Mouse (Mus musculus) lung, adult 2 months (tissue): ENCODE measurements at regions not wholly inside any gene's neighbourhood (a gene's known extent, or its start where the extent isn't known, plus 50 kb on each side); places are given as distances from the start of the nearest gene placed in this dataset.

Source experiments
- DNase-seq: peaks from one replicate; pipeline ENCODE4 v3.0.0; 2022
- H3K4me1 ChIP-seq: fragments of 200-500 bp; 2 replicates; pipeline ENCODE4 v1.6.1; 2011; ENCODE audit warnings: low read length; ENCODE audit not compliant: control insufficient read depth, insufficient read depth
- H3K4me3 ChIP-seq: fragments of 200-500 bp; replicated peaks from 2 replicates; pipeline ENCODE3; 2011; ENCODE audit warnings: low read depth, mild to moderate bottlenecking, control low read depth, low read length; ENCODE audit errors: extremely low read depth
- CTCF ChIP-seq: fragments of 200-500 bp; IDR thresholded peaks from 2 replicates; pipeline ENCODE4 v1.5.1; 2011; ENCODE audit warnings: mild to moderate bottlenecking, low read length, control low read depth; ENCODE audit not compliant: insufficient read depth
- POLR2A ChIP-seq: fragments of 200-500 bp; IDR thresholded peaks from 2 replicates; pipeline ENCODE4 v1.6.1; 2011; ENCODE audit warnings: low read depth, mild to moderate bottlenecking, control low read depth, low read length, borderline replicate concordance; ENCODE audit errors: extremely low read depth
- WGBS: fragments of 180-500 bp; shearing (Covaris S2); methylation state at CpG from one replicate; pipeline ENCODE4 v1.1.7; 2018; 5-methylcytosine and 5-hydroxymethylcytosine counted together

DNA sequence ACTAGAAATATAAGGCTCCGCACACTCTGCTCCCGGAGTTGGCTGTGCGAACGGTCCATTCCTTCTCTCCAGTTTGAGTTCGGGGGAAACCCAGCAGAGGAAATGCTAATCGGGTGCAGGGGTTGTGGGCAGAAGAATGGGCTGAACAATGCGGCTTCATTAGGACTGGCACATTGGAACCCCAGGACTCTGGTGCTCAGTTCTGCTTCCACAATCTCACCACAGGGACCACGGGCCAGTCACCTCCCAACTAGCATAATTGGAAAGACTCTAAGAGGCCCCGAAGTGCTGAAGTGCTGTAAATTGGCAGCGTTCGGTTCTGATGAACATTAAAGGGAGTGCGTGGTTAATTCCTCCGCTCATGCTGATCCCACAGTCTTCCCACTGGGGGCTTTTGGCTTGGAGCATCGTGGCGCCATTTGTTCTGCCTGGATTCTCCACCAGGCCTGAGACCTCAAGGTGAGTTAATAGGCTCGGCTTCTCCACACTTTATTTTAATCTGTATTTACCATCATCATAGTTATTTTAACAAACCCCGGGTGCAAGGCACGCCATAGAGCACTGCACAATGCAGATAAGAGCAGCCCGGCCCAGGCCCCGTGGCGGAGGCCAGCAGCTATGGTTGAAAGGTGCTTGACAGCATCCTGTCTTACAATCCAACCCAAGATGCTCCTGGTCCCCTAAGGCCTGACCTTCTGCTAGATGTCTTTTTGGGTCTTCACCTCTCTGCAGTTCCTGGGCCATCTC, 258.7 kb upstream of the Pard3b start:
- 87% methylated on average over 21 of the region's 21 CpGs for WGBS
- Histone ChIP-seq H3K4me1 (peaks cover 4% of the 10 kb centered on the region), H3K4me3 (no peak overlapping the region)
- TF ChIP-seq POLR2A (no peak), CTCF (no peak)
- no peak for DNase-seq

DNA sequence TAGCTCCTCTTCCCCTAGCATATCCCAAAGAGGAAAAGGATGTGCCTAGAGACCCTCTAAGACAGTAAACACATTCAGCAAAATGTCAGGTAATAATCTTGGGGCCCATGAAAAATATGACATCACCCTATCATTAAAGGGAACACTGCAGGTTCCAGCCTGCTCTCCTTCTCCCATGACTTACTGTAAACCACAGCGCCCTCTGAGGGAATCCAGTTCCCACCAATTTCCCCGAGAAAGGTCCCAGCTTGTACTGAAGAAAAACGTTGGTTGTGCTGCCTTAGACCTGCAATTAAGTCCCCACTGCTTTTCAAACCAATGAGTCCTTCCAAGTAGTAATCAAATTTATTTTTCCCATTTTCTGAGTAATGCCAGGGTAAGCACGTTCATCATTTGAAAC, 251.0 kb upstream of the Pard3b start:
- DNase-seq, result no peak
- WGBS, result 43% methylated on average over 4 of the region's 4 CpGs
- no peak for TF ChIP-seq CTCF
- no peak for TF ChIP-seq POLR2A
- no peaks in the 10 kb centered on the region for H3K4me1 ChIP-seq
- no peak overlapping the region for H3K4me3 ChIP-seq

DNA sequence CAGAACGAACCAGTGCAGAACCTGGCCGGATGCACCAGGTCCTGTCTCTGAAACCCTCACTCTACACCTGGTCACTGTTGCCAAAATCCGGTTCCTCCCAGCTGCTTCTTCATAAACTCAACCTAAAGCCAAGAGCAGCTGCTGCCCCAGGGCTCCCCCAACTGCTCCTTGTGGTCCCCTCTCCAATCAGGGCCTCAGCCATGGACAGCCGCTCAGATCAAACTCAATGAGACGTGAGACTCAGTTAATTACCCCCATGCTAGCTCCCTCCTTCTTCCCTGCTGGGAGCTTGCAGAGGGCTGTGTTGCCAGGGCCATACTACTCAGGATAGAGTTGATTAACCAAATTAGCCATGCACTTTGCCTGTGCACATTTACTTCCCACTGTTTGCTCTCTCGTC, 240.8 kb upstream of the Pard3b start:
- WGBS, result 64% methylated on average over 6 of the region's 6 CpGs
- no peaks in the 10 kb centered on the region for H3K4me1 ChIP-seq
- H3K4me3 ChIP-seq, result no peak overlapping the region
- no peak for DNase-seq
- no peak for TF ChIP-seq POLR2A
- no peak for TF ChIP-seq CTCF

DNA sequence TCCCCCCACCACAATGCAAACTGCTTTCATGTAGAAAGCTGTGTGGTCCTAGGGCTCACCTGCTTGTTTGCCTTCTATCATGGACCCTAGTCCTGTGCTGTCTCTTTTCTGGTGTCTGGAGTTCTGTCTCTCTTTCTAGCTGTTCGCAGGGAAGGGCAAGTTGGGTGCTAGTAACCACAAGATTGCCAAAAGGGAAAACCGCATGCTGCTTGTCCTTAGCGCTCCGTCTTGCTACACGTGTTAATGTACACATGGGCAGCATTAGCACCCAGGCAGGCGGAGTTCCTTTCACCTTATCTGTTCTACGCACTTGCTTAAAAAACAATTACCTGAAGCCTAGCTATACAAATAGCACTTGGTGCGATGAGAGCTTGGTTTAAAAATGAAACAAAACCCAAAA, 236.3 kb upstream of the Pard3b start:
- 24% methylated on average over 8 of the region's 8 CpGs for WGBS
- H3K4me1 ChIP-seq, result no peaks in the 10 kb centered on the region
- peak overlapping the region; percentile 24 for H3K4me3 ChIP-seq
- DNase-seq, result no peak
- TF ChIP-seq POLR2A (no peak), CTCF (no peak)

DNA sequence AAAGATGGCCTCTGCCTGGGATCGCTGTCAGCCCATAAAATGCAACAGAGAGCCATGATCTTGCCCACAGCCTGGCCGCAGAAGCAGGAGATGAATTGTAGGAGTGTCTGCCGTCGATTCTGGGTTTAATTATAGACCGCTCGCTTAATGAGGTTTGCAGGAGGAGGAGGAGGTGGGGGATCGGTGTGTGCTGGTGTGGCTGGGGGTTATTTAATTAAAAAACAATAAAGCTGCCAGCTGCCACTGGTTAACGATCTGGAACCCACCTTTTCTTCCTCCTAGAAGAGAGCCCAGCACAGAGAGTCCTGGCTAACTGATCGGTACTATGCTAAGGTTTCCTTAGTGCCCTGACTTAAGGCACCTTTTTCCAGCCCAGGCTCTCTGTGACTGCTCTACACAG, 231.4 kb upstream of the Pard3b start:
- 81% methylated on average over 9 of the region's 9 CpGs for WGBS
- H3K4me3 ChIP-seq, result no peak overlapping the region
- DNase-seq, result no peak
- no peak for TF ChIP-seq CTCF
- no peak for TF ChIP-seq POLR2A
- H3K4me1 ChIP-seq, result no peaks in the 10 kb centered on the region

DNA sequence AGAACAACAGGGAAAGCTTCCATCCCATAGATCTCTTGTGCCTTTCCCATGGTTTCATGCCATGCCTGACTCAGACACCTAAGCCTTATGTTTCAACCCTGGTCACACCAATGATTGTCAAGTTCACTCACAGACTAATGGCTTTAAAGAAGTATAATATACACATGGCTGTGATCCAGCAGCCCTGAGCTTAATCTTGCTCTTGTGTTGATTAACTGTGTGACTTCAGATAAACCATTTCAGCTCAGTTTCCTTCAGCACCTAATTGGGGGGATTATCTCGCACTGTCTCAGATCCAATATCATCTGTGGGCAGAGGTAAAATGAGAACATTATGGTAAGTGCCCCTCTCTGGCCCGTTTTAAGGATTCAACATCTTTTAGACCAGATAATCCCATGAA, 223.9 kb upstream of the Pard3b start:
- Histone ChIP-seq H3K4me3 (no peak overlapping the region), H3K4me1 (no peaks in the 10 kb centered on the region)
- no peak for DNase-seq
- TF ChIP-seq POLR2A (no peak), CTCF (no peak)
- WGBS, result 62% methylated on average over 2 of the region's 2 CpGs

DNA sequence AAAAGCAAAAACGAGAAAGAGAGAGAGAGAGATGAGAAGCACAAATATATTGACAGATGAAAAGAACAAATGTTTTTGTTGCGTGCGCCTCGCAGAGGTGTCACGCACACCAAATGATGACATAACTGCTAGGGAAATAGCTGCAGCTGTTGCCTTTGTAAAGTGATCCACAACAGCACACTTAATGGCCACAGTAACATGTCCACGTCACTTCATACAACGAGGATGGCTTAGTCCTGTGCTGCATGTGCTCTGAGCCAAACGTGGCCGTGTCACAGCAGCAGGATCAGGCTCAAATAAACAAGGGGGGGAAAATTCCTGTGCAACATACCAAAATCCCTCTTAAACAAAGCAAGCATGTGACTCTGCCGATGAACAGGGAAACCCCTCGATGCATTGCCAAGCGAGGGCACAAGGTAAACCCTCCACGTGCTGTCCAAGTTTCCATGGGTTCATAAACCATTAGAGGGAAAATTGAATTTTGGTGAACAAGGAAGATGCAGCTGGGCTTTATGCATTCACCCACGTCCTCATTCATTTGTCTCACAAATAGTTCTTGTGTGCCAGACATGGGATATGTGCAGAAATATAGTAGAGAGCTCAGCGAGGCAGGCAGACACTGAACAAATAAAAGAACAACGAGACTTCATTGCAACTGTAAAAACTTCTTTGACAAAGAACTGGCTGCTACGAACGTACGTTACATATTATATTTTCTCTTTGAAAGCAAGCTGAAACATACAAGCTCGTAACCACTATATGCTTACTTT, 223.0 kb upstream of the Pard3b start:
- Histone ChIP-seq H3K4me1 (no peaks in the 10 kb centered on the region), H3K4me3 (no peak overlapping the region)
- TF ChIP-seq POLR2A (no peak), CTCF (no peak)
- 56% methylated on average over 20 of the region's 20 CpGs for WGBS
- DNase-seq, result no peak

DNA sequence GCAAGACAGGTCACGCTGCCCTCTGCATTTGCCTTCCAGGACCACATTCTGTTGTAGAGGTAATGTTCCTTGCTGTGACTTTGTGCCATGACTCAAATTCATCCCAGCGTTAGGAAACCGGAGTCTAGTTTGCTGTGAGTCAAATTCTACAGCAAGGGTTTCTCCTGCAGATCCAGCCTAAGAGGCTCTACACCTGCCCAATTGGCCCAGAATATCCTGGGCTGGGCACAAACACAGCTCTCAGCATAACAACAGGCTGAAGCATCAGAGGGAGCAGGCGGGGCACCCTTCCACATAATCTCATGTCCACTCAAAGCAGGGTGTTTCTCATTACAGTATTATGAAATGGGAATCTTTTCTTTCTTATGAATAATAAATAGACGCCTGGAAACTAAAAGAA, 220.2 kb upstream of the Pard3b start:
- H3K4me3 ChIP-seq, result no peak overlapping the region
- 77% methylated on average over 5 of the region's 5 CpGs for WGBS
- DNase-seq, result no peak
- no peaks in the 10 kb centered on the region for H3K4me1 ChIP-seq
- TF ChIP-seq POLR2A, result no peak
- no peak for TF ChIP-seq CTCF

DNA sequence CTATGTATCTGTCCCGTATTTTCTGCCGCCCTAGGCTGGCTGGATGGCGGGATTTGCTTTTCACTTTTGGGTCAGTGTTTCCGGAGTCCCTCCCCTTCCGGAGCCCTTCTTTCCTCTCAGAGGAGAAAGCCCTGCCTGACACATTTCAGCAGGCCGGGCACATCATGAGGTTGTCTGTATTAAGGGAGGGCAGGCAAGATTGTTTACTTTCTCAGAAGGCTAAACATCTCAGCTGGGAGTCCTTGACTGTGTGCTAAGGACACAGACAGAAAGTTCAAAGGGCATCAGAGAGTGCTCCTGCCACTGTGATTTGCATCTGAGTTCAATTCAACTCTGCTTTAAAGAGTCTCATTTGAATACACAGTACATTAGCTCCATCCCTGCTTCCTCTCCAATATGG, 218.8 kb upstream of the Pard3b start:
- Histone ChIP-seq H3K4me3 (no peak overlapping the region), H3K4me1 (no peaks in the 10 kb centered on the region)
- WGBS, result 27% methylated on average over 6 of the region's 6 CpGs

DNA sequence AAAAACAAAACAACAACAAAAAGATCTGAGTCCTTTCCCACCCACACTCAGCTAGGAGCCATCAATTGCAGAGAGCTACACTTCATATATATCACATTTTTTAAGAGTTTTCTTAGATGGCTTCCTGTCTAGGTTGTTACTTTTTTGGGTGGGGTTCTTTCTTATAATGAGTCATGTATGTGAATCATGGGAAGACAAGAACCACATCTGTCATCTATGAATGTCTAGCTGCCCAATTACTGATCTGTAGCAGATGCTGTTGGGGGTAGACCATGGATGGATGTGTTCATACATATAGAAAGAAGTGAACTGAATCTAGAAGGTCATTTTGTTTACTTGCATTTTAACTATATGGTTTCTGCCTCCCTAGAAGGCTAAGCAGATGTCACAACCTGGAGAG, 215.4 kb upstream of the Pard3b start:
- no peak for TF ChIP-seq POLR2A
- TF ChIP-seq CTCF, result no peak
- no peaks in the 10 kb centered on the region for H3K4me1 ChIP-seq
- DNase-seq, result no peak
- no peak overlapping the region for H3K4me3 ChIP-seq

More for the DNA sequence above, 218.8 kb upstream of the Pard3b start:
- no peak for DNase-seq
- TF ChIP-seq POLR2A (no peak), CTCF (no peak)
